Mouse (Mus musculus) left cerebral cortex, adult 2 months (tissue): ENCODE results near the gene Sv2a. TPM values are rescaled to one million over a fixed set of nuclear protein-coding genes. Genes with fewer than 3 reads are reported as not detected.
"Not testable (repeated sequence)": the region's sequence is repeated elsewhere in the genome, so short reads cannot be mapped to it uniquely, and the experiment has no call there.

Experiments used
- DNase-seq, 2 experiments: peaks; one replicate each; pipeline ENCODE4 v3.0.0; 2021 to 2022; ENCODE audit warnings: low spot score in 2 of 2, mixed read lengths in 1 of 2; ENCODE audit errors: extremely low spot score in 1 of 2
- H3K27ac ChIP-seq: fragments of 200-600 bp; 2 replicates; pipeline ENCODE4 v1.8.1; 2022
- H3K4me3 ChIP-seq: fragments of 200-600 bp; 2 replicates; pipeline ENCODE4 v1.8.1; 2022
- CTCF ChIP-seq: fragments of 200-600 bp; IDR thresholded peaks from 2 replicates; pipeline ENCODE4 v1.8.1; 2022; ENCODE audit warnings: antibody characterized with exemption, mild to moderate bottlenecking, moderate library complexity
- intact Hi-C: fragments of 180-260 bp; cut with DNase I; formaldehyde crosslinking; loops from one replicate; pipeline ENCODE4 v1.15.1; 2025
- total RNA-seq, 2 experiments: library from RNA; stranded (reverse); gene quantifications; 2 replicates each; pipeline ENCODE4 v1.2.3; 2021

Gene Sv2a
- total RNA-seq, 2 experiments from 2014 or later: 408 TPM

DNA sequence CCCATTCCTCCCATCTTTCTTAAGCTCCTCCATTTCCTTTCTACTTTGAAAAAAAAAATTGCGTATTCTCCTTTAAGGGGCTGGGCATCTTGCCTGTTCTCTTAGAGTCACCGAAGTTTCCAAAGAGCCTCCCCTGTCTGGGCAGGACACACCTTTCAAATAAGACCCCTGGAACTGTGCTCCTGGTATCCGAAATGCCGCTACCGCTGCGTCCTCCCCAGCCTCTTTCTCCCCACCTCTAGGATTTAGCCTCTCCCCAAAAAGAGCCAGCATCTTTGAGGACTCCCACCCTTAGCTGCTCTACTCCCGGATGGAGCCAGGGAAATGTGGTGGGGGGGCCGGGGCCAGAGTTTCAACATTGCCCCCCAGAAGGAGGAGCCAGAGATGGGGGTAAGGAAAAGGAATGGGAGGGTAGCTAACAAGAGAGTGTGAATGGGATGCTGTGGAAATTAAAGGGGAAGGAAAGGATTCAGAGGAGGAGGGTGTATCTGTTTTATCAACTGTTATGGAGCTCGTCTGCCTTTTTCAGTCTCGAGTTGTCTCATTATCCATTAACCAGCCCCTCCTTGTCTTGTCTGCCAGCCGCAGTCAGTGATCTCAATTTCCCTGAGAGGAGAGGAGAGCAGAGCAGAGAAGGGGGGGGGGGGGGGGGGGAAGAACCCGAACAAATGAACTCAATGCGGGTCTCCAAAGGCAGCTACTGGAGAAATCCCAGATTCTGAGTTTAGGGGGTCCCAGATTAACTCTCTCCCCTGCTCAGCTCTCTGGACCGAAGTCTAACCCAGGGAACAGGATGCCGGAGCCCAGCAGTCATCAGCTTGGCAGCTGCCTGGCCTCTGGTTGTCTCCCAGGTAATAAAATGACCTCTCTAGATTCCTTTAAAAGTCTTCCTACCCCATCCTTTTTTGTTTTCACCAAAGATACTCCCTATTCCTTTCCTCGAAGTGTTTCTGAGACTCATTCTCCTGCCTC, 18.8 kb upstream of the Sv2a start, which contains the start of gene Mtmr11:
Gene Mtmr11, plus strand, starts transcription at position 136 of the 972 bp plus-strand sequence.
- Histone ChIP-seq H3K4me3 (peak within 1 kb of the TSS; percentile 54), H3K27ac (peak within 1 kb of the TSS; percentile 92)
- intact Hi-C loops: no loop called here
- DNase-seq: no peak
- no peak for TF ChIP-seq CTCF

DNA sequence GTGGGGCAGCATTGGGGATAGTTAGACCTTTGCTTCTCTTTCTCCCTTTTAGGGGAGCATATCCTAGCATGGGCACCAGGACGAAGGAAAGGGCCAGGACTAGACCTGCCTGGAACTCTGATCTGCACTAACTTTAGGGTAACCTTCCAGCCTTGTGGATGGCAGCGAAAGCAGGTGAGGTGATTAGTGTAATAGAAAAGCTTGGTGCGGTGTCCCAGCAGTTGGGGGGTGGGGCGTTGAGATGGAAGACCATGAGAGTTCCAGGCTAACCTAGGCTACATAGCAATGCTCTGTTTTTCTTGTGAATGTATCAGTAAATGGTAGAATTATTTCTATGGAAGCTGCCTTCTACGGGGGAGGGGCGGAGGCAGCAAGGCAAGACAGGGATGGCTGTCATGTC, 17.9 kb upstream of the Sv2a start:
- H3K27ac ChIP-seq: no peak overlapping the region
- no peak overlapping the region; the same call in 1 of the 2 replicates for H3K4me3 ChIP-seq
- intact Hi-C loops: no loop called here
- TF ChIP-seq CTCF: no peak
- DNase-seq: no peak

DNA sequence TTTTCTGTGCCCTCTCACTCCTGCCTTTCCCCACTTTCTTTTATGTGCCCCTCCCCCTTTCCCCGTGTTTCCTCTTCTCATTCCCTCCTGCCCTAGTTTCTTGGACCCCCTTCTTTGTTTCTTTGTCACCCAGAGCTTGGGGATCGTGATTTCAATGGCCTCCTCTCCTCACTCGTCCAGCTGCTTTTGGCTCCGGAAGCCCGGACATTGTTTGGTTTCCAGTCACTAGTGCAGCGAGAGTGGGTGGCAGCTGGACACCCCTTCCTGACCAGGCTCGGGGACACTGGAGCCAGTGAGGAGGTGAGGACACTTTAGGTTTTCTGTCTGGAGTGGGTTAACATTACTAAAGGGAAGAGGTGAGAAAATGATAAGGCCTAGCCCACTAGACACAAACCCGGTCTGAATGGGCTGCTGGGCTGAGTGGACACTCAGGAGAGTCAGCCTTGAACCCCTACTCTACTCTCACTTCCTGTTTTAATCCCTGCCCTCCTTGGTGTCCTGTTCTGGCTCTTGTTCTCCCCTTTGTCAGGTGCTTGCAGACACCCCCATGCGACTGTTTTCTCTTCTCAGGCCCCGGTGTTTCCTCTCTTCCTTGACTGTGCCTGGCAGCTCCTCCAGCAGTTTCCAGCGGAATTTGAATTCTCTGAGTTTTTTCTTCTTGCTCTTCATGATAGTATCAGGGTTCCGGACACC, 12.3 kb upstream of the Sv2a start:
- no peak overlapping the region for H3K4me3 ChIP-seq
- no peak for DNase-seq
- TF ChIP-seq CTCF: no peak
- intact Hi-C loops: no loop called here
- no peak overlapping the region for H3K27ac ChIP-seq

DNA sequence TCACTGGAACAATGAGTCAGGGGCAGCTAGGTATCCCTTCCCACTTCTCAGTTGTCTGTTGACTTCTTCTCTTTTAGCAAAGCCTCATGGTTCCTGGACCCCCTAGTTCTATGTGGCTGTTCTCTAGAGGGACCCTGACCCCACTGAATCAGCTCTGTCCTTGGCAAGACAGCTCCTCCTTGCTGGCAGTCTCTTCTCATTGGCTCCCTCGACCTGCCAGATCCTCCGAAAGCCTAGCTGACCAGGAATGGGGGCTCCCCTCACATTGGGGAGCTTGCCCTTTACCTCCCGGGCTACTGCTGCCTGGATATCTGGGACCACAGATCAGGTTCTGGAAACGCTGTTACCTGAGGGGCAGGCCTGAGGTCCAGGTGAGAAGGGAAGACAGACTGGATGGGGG, 10.7 kb upstream of the Sv2a start:
- Histone ChIP-seq H3K4me3 (no peak overlapping the region), H3K27ac (peak overlapping the region; percentile 99)
- intact Hi-C loops: no loop called here
- DNase-seq: no peak
- no peak for TF ChIP-seq CTCF

DNA sequence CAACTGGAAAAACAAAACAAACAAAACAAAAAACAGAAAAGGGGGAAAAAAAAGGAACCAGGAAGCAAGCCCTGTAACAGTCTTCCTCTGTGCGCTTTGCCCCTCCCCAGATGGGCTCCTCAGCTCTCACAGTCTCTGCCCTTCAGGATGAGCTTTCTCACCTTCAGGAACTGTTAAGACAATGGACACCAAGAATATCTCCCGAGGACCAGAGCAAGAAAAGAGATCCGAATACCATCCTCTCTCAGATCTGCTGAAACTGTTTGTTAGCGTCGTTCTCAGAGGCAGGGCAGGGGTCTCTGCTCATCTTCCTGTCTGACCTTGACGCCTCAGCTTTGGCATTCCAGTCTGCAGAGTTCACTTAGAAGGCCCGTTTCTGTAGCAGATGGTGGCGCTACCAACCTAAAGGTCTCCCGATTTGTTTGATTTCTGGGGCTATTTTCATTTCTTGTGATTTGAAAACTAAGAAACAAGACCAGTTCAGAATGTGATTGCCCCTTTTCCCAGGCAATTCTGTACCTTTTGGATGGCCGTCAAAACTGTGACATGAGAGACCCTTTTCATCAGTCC, 9.9 kb upstream of the Sv2a start:
- no peak for TF ChIP-seq CTCF
- no peak for DNase-seq
- intact Hi-C loops: no loop called here
- H3K27ac ChIP-seq: peak overlapping the region; percentile 99
- peak overlapping the region; percentile 90 for H3K4me3 ChIP-seq

DNA sequence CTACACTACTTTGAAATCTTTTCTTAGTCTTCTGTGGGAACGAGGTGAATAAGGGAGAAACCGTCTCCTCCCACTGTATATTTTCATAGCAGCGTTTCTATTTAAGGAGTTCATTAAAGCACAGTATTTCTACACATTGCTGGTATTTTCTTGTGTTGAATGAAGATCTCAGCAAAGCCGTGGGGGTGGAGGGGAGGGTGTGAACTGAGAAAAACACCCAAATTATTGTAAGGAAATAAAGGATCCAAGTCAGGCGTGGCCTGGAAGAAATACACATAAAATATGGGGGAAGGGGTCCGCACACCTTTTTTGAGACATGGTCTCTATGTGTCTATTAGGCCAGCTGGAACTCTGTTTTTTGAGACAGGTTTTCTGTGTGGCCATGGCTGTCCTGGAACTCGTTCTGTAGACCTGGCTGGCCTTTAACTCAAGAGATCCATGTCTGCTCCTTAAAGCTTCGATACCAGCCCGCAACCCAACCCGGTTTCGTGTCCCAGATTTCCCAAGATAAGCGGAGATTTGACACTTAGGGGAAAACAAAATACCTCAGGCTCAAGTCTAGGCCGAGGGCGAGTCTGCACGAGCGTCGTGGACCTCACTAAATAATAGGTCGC, 9.3 kb upstream of the Sv2a start:
- intact Hi-C loops: no loop called here
- no peak for DNase-seq
- peak overlapping the region; percentile 90 for H3K4me3 ChIP-seq
- no peak for TF ChIP-seq CTCF
- H3K27ac ChIP-seq: peak overlapping the region; percentile 99

DNA sequence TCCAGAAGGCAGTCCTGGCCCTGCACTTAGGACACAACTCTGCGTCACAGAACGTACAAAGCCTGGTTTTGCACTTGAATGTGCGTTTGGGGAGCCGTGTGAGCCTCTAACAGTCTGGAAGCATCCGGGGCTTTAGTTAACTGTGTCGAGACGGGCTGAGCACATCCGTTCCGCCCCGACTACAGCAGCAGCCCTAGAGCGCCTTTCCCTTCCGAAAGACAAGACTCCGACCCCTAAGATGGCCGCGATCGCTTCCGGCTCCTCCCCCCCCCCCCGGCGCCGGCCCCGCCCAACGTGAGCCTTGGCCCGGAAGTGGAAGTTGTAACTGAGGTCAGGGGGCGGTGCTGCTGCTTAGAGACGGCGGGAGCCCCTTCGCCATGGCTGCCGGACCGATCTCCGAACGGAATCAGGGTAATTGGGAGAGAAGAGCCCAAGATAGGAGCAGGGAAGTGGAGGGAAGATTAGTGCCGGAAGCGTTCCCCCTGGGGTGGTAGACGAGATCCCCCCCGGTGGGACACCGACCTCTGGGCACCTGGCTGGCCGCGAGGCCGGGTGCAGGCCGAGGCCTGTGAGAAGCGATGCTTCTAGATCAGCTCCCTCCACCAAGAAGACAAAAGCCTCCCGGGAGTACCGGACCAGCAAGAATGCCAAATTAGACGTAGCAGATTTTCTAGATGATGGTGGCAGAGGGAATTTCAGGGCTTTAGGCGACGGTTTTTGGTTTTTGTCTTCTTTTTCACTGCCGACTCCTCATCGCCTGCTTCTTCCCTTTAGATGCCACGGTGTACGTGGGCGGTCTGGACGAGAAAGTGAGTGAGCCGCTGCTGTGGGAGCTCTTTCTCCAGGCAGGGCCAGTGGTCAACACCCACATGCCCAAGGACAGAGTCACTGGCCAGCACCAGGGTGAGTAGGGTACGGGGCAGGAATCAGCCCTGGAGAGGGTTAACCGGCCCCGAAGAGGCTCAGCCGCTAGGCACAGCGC, 8.5 kb upstream of the Sv2a start, which contains the start of gene Sf3b4:
Gene Sf3b4, plus strand, starts transcription at position 136 of the 982 bp plus-strand sequence.
- DNase-seq: peak; percentile 75 to 83
- TF ChIP-seq CTCF: no peak
- intact Hi-C loops: no loop called here
- Histone ChIP-seq H3K4me3 (peak within 1 kb of the TSS; percentile 90), H3K27ac (peak within 1 kb of the TSS; percentile 99)

DNA sequence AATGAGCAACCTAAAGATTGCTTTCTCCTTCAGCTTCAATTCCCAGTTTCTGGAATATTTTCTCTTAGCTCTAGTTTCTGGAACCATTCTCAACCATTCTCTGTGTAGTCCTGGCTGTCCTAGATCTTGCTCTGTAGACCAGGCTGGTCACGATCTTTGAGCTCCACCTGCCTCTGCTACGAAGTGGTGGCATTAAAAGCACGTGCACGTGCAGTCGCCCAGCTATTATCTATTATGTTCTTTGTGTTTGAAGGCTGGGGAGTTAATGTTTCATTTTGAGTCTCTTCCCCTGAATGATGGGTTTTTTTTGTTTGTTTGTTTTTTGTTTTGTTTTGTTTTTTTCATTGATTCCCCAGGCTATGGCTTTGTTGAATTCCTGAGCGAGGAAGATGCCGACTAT, 7.8 kb upstream of the Sv2a start:
- no peak for DNase-seq
- TF ChIP-seq CTCF: no peak
- Histone ChIP-seq H3K27ac (no peak overlapping the region), H3K4me3 (peak overlapping the region; percentile 90)
- intact Hi-C loops: no loop called here

DNA sequence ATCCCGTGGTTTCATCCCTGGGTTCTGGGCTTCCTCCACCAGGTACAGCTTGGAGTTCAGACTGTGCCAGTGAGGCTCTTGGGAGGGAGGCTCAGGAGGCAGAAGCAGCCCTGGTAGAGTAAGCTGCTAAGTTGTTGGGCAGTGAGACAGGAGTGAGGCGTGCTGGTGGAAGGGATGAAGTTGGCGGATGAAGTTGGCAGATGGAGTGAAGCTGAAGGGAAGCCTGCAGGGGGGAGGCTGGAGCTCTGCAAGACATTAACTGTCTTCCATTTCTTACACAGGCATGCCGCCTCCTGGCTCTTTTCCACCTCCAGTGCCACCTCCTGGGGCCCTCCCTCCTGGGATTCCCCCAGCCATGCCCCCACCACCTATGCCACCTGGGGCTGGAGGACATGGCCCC, 6.9 kb upstream of the Sv2a start:
- intact Hi-C loops, H3K4me3 ChIP-seq, DNase-seq, H3K27ac ChIP-seq: not testable (repeated sequence)

DNA sequence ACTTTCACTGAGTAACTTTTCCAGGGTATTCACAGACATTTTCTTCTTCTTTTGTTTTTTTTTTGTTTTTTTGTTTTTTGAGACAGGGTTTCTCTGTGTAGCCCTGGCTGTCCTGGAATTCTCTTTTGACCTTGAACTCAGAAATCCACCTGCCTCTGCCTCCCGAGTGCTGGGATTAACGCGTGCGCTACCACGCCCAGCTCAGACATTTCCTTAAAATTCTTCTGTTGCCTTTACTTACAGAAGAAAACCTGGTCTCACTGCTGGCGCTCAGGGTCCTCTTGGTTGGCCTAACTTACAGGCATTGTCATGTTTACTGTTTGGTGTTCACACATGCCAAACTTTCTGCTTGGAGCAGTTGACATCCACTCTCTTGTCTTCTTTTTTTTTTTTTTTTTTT, 5.7 kb upstream of the Sv2a start:
- intact Hi-C loops: no loop called here
- no peak for DNase-seq
- no peak overlapping the region for H3K27ac ChIP-seq
- TF ChIP-seq CTCF: no peak
- H3K4me3 ChIP-seq: no peak overlapping the region

DNA sequence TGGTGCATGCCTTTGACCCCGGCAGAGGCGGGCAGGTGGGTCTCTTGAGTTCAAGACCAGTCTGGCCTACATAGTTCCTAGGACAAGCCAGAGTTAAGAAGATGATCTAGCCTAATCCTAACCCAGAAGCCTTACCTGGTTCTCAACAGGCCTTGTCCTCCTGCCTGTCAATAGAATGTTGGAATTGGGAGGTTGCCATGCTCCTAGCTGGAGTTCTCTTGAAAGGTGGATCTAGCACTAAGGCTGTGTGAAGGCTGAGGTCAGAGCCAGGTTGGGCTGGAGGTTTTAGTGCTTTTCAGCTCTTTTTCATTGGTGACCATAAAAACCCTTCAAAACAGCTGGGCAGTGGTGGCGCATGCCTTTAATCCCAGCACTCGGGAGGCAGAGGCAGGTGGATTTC, 2.5 kb upstream of the Sv2a start:
- no peak for TF ChIP-seq CTCF
- Histone ChIP-seq H3K4me3 (no peak overlapping the region), H3K27ac (no peak overlapping the region)
- intact Hi-C loops: no loop called here
- DNase-seq: no peak
